Mouse (Mus musculus): ENCODE data around the gene Olfr986.
"Not testable (repeated sequence)": the region's sequence is repeated elsewhere in the genome, so short reads cannot be mapped to it uniquely, and the experiment has no call there.

The Olfr986 gene

GRCm38 (mm10) chr9:40180620-40181019, at the start of gene Olfr986:
Olfr986 (plus strand) TSS chr9:40180920.
- DNase-seq (ENCODE audit: extremely low read depth, low read depth): no peak

- no peak for DNase-seq (ENCODE audit: extremely low read depth, low read depth)
These were observed 43.6 kb upstream of the Olfr986 start for GRCm38 (mm10) chr9:40136987-40137688.

DNA sequence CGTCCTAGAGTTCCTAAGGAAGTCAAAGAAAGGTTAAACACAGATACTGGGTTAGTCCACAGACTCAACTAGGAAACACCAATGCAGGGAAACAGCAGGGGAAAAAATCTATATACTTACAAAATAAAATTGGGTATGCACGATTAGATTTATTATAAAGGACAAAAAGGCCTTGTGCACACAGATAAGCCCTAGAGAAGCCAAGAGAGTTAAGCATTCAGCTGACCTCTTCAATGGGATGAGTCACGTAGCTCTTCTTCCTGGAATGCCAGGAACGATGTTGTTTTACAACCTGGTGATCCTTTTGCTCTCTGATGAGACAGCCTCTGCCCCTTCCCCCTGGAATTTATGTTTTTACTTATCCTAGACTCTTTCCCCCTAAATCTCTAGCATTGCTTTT, 41.2 kb upstream of the Olfr986 start:
- DNase-seq (ENCODE audit: extremely low read depth, low read depth): no peak

DNA sequence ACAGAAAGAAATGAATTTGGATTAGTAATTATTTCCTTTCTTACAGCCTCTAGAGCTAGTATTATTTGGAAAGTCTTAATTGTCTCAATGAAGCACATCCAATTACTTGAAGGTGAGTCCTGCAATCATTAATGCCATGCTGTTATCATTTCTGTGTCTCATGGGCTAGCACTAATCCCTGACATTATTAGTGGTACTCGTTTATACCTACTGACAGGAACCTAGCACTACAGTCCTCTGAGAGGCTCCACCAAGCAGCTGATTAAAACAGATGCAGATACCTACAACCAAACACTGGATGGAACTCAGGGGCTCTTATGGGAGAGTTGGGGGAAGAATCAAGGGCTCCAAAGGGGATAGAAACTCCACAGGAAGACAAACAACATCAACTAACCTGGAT, 39.2 kb upstream of the Olfr986 start:
- no peak for DNase-seq (ENCODE audit: extremely low read depth, low read depth)

DNA sequence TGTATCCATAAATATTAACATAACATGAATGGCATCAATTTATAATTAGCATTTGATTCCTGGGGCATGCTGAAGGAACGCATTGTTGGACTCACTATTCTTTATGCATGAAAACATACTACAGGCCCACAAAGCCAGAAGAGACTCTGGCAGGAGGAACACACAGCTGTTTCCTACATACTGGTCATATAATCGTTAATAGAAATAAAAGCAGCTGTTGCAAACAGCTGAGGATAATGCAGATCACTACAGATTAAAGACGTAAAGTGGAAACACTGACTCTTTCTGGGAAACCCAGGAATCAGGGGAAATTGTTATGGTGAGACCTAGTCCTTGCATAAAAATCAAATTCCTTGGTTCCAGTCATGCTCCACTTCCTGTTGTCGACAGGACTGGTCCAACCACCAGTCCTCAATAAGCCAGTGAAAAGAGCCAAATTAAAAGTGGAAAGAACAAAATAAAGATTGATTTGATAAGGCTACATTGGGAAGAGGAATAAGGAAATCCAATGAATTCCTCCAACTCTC, 25.5 kb upstream of the Olfr986 start:
- no peak for DNase-seq (ENCODE audit: extremely low read depth, low read depth)

- no peak for DNase-seq (ENCODE audit: extremely low read depth, low read depth)
These were observed 14.3 kb upstream of the Olfr986 start for GRCm38 (mm10) chr9:40166446-40166845.

GRCm38 (mm10) chr9:40177017-40177416, 3.7 kb upstream of the Olfr986 start:
- no peak for DNase-seq (ENCODE audit: extremely low read depth, low read depth)

DNA sequence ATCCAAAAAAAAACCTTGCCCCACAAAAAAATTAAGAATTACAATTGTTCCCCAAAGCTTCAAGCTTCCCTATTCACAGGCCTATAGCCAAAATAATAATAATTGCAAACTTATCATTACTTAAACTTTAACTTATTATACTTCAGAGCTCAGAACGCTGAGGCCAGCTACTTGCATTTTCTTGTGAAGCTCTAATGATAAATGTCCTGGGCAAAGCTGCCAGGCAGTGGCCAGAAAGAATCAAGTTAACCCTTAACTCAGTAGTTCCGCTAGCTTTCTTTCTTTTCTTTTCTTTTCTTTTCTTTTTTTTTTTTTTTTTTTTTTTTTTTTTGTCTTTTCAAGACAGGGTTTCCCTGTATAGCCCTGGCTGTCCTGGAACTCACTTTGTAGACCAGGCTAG, 4.4 kb downstream of the Olfr986 start:
- not testable (repeated sequence) for DNase-seq (ENCODE audit: extremely low read depth, low read depth)

GRCm38 (mm10) chr9:40191086-40191876, 10.6 kb downstream of the Olfr986 start:
- no peak for DNase-seq (ENCODE audit: extremely low read depth, low read depth)

DNA sequence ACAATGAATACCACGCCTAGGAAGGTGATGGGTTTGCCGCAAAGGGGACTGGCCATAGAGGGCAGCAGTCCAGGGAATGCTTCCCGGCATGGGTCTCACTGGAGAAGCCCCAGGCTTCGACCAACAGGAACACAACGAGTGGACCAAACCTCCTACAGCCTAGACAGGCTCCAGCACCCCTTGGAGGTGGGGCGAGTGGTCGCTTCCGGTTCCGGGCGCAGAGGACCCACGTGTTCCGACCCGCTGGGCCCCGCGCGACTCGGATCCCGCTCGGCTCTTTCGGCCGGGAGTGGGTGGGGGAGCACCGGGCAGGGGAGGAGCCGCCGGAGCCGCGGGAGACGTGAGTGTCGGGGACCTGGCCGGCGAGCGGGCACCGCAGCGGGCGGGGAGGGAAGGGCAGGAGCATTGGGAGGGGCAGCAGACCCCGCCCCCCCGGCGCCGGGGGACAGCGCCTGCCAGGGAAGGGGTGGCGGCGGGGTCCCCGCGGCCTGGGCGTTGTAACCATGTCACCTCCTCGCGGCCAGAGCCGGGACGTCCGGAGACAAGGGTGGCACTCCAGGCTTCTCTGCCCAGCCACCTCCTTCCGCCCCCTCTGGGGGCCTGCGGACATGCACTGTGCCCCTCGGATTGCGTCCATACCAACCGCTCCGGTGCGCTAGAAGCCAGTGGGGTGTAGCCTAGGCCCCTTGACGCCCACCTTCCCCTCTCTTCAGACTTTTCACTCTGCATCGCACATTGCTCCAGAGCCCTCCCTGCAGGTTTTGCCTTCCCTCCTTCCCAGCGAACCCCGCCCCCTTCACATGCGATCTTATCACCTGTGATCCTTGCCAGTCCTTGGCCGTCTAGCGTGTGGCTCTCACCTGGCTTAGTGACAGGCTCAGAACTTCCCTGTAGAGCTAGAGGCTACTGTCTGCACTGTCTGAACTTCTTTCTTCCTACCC, 11.6 kb downstream of the Olfr986 start, which contains the start of gene Zfp202:
Gene Zfp202 (plus strand): TSS at position 219 of the 941 bp plus-strand sequence.
- DNase-seq (ENCODE audit: extremely low read depth, low read depth): peak; percentile 33

DNA sequence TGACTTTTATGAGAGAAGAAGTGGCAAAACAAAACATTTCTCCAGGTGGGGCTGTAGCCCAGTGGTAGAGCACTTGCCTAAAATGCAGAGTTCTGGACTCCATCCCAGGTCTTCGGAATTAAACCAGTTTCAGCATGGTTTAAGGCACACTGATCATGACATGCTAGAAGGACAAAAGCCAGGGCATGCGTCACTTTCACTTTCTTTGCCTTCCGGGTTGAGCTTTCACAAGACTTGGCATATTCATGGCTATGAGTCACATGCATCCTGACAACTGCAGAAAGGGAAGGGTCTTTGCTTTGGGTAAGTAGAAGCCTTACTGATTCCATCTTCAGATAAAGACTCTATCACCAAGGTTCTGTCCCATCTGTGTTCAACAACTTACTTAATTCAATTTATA, 15.3 kb downstream of the Olfr986 start:
- DNase-seq (ENCODE audit: extremely low read depth, low read depth): no peak

- DNase-seq (ENCODE audit: extremely low read depth, low read depth): no peak
These were observed 25.8 kb downstream of the Olfr986 start for GRCm38 (mm10) chr9:40206546-40206950.

GRCm38 (mm10) chr9:40210744-40211143, 30.0 kb downstream of the Olfr986 start:
- no peak for DNase-seq (ENCODE audit: extremely low read depth, low read depth)

- no peak for DNase-seq (ENCODE audit: extremely low read depth, low read depth)
These were observed 33.3 kb downstream of the Olfr986 start for GRCm38 (mm10) chr9:40214058-40214457.

DNA sequence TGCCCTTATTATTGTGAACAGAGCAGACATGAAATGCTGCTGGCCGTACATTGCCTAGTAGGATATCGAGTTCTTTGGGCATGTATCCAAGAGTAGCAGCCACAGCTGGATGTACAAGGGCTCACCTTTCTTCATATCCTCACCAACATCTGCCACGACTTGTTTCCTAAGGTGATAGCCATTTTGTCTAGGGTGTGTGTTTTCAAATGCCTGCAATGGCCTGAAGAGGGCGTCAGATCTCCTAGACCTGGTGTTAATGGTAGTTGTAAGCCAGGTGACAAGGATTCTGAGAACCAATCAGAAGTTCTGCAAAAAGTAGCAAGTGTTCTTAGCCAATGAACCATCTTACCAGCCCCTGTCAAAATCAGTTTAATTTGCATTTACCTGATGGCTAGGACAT, 35.9 kb downstream of the Olfr986 start:
- no peak for DNase-seq (ENCODE audit: extremely low read depth, low read depth)

DNA sequence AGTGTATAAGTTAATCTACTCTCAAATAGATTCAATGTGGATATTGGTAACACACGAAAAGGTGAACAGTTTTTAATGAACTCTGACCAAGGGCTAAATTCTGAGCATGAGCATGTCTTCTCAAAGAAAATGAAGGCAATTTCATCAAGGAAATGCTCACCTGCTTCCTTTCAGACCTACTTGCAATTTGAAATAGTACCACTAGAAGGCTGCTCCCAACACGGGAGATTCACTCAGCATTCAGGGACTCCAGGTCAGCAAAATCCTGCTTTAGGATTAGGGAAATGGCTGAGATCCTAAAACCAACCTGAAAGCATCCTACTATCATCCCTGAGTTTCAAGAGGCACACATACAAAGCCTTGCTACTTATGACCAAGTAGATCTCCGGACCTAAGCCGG, 43.6 kb downstream of the Olfr986 start:
- DNase-seq (ENCODE audit: extremely low read depth, low read depth): no peak

DNA sequence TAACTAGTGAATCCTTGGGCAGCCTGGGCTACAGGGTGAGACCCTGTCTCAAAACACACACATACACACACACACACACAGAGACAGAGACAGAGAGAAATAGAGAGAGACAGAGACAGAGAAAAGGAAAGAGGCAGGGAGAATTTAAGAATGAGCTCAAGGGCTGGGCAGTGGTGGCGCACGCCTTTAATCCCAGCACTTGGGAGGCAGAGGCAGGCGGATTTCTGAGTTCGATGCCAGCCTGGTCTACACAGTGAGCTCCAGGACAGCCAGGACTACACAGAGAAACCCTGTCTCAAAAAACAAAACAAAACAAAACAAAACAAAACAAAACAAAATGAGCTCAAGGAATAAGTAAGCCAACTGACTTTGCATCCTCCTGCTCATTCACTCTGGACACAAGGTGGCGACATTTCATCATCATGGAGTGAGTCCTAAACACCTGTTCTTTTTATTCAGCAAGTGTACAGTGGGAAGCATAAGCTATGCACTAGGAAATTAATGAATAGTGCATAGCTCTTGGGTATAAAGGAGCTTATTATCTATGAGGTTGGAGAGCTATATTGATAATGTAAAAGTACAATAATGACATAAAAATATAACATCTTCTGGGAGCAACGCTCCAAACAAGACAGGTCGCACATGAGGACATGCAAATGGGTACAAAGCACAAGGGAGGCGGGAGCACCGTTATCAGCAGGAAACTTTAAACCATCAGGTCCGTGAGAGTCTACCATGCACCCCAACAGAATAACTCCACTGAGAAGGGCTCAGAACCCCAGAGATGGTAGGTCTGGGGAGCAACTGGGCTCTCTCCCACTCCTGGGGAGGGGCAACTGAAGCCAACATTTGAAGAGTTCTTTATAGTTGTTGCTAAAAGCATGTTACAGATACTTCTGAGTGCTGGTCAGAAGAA, 47.4 kb downstream of the Olfr986 start:
- peak; percentile 17 for DNase-seq (ENCODE audit: extremely low read depth, low read depth)

DNA sequence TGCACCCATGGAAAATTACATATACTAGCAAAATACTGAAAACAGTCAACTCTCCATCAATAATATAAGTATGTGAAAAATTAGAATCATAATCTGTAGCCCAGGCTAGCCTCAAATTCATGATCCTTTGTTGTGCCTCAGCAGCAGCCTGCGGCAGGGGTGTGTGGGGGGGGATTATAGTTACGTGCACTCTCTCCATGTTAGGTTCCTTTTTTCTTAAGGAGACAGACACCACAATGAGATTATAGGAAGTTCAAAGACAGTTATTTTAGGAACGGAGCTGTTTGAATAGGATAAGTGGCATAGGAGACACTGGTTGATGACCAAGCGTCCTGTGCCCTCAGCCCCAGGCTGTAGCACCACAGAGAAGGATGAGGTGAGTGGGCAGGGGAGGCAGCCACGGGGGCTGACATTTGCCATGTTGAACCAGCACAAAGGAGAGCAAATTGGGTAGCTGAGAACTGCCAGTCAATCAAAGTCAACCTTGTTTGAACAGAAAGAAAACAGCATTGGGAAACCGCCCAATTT, 48.1 kb downstream of the Olfr986 start:
- DNase-seq (ENCODE audit: extremely low read depth, low read depth): peak; percentile 6

DNA sequence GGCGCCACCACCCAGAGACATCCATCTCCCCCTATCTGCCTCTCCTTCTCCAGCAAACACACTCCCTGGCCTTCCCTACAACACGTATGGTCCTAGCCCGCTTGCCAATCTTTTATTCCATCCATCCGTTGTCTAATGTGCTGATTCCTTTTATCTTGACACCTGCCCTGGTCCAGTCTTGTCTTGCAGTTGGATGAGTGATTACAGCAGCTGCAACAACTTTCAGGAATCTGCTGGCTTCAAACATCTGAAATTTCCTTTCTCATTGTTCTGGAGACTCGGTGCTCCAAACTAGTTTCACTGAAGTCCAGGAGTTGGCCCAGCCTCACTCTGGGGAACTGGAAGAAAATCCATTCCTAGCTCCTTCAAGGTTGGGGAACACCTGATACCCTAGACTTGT, 48.8 kb downstream of the Olfr986 start:
- no peak for DNase-seq (ENCODE audit: extremely low read depth, low read depth)

GRCm38 (mm10) chr9:40231019-40231418, 50.3 kb downstream of the Olfr986 start:
- no peak for DNase-seq (ENCODE audit: extremely low read depth, low read depth)

All from MEL-GATA-1-ER (cell line).